Mouse (Mus musculus): ENCODE data around the gene Gm32802. TPM values are rescaled to one million over a fixed set of nuclear protein-coding genes. Genes with fewer than 3 reads are reported as not detected.

Gene Gm32802
- total RNA-seq (2023): 0.53 TPM

DNA sequence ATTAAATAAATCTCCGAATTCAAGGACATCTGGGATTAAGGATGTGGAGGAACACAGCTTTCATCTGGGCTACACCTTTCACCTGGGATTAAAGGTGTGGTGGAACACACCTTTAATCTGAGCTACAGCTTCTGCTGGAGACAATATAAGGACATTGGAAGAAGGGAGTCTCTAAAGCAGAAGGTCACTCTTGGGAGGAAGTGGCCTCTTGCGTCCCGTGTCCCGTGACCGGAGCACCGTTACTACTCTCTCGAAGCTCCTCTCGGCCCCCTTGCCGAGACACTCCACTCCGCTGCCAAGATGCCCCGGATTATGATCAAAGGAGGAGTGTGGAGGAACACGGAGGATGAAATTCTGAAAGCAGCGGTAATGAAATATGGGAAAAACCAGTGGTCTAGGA, at the start of gene Gm32802:
Gene Gm32802, plus strand, starts transcription at position 301 of the 400 bp plus-strand sequence.

DNA sequence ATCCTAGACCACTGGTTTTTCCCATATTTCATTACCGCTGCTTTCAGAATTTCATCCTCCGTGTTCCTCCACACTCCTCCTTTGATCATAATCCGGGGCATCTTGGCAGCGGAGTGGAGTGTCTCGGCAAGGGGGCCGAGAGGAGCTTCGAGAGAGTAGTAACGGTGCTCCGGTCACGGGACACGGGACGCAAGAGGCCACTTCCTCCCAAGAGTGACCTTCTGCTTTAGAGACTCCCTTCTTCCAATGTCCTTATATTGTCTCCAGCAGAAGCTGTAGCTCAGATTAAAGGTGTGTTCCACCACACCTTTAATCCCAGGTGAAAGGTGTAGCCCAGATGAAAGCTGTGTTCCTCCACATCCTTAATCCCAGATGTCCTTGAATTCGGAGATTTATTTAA, 17.8 kb upstream of the Gm32802 start, which contains the start of gene Gm32717:
Gene Gm32717, minus strand, starts transcription at position 101 of the 400 bp plus-strand sequence.

DNA sequence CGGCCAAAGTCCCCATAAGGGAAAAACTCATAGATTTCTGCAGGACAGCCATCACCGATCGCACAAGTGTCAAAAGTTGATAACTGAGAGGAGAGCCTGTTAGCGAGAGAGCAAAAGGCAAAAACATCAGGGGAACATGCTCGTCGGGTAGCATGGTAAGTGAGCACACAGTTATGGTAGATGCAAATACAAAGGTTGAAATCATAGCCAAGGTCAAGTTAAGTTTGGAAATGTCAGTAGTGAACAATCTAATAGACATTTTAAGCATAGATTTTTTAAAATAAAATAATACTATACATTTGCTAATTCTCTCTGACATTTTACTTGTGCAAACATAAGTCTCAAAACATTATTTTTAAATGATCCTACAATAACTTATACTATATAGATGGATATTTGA, 36.5 kb downstream of the Gm32802 start, which contains the start of gene Iltifb:
Gene Iltifb, minus strand, starts transcription at position 101 of the 400 bp plus-strand sequence.

Other genes with a start within 250 kb of the Gm32802 start
- gene Mdm1, start 116.9 kb upstream of the Gm32802 start, total RNA-seq (2023): 9.4 TPM
- gene Il22, start 53.7 kb upstream of the Gm32802 start, total RNA-seq (2023): not detected
- 0.53 TPM for gene Gm32717, start 17.9 kb upstream of the Gm32802 start, total RNA-seq (2023)
- not detected for gene Iltifb, start 36.4 kb downstream of the Gm32802 start, total RNA-seq (2023)
- not detected for gene Gm9040, start 68.3 kb downstream of the Gm32802 start, total RNA-seq (2023)
- gene Gm9044, start 73.7 kb downstream of the Gm32802 start, total RNA-seq (2023): not detected
- gene Gm9045, start 79.1 kb downstream of the Gm32802 start, total RNA-seq (2023): not detected
- not detected for gene Gm9046, start 84.6 kb downstream of the Gm32802 start, total RNA-seq (2023)
- not detected for gene Gm9048, start 90.0 kb downstream of the Gm32802 start, total RNA-seq (2023)
- gene Gm9049, start 95.4 kb downstream of the Gm32802 start, total RNA-seq (2023): not detected
- 5.8 TPM for gene Ifng, start 182.4 kb downstream of the Gm32802 start, total RNA-seq (2023)